Mouse (Mus musculus): ENCODE measurements around the gene Zbtb4.

GRCm38 (mm10) chr11:69804652-69804940, 38.9 kb downstream of the Zbtb4 start:
- TF ChIP-seq POLR2A (IDR thresholded peaks at IDR 0.05; ENCODE audit: borderline replicate concordance, control insufficient read depth, low read depth, low read length) (no peak), CTCF (IDR thresholded peaks at IDR 0.05; ENCODE audit: control insufficient read depth, insufficient read depth, low read length) (no peak)

All from bone marrow, adult 2 months (tissue).